Mouse (Mus musculus) myocyte (in vitro differentiated cells): Measurements from ENCODE around the gene Ppib.

Experiments used
- E2F4 ChIP-seq: IDR thresholded peaks from one replicate; pipeline ENCODE4 v1.6.1; 2011; ENCODE audit warnings: mild to moderate bottlenecking, control low read depth, moderate library complexity; ENCODE audit not compliant: insufficient read depth
- POLR2A ChIP-seq: IDR thresholded peaks from one replicate; pipeline ENCODE4 v1.6.1; 2011; ENCODE audit warnings: low read depth, mild to moderate bottlenecking, control low read depth, moderate library complexity; ENCODE audit not compliant: insufficient read length
- TCF12 ChIP-seq: IDR thresholded peaks from one replicate; pipeline ENCODE4 v1.6.1; 2011; ENCODE audit warnings: mild to moderate bottlenecking, control low read depth; ENCODE audit not compliant: poor library complexity, insufficient read depth, severe bottlenecking
- TCF3 ChIP-seq: IDR thresholded peaks from one replicate; pipeline ENCODE4 v1.6.1; 2011; ENCODE audit warnings: low read depth, control low read depth; ENCODE audit not compliant: insufficient read length

- TF ChIP-seq POLR2A (no peak), TCF12 (no peak), E2F4 (no peak), TCF3 (no peak)
These were observed 28.4 kb downstream of the Ppib start for GRCm38 (mm10) chr9:66088411-66088810.
